Comparison of ENCODE assay signal across 32 mouse cellular contexts in genomic region chr5:134998359-134998758, GRCm38 (mm10). TPM values are rescaled to one million over a fixed set of nuclear protein-coding genes. Genes with fewer than 3 reads are reported as not detected.
DNase-seq lines count a peak whose midpoint lies in the region; ATAC-seq and TF ChIP-seq lines count a peak whose summit lies in the region.
"Had no signal": no experiment of that assay in that cellular context is flagged by ENCODE, and none has a peak within 500 bp of the region (broad histone marks: within the 10 kb centered on the region; RNA-seq: fewer than 3 reads in every experiment).

No protein-coding gene starts in this region.

- TF ChIP-seq CTCF in liver, adult 2 months (IDR thresholded peaks at IDR 0.05; ENCODE audit: low read depth, low read length), result no peak
- TF ChIP-seq CTCF in testis, adult 2 months (IDR thresholded peaks at IDR 0.05; ENCODE audit: control insufficient read depth, insufficient read depth, insufficient replicate concordance, low read depth, low read length), result no peak
- TF ChIP-seq CTCF in embryonic fibroblast, embryonic 13.5 days (IDR thresholded peaks at IDR 0.05; ENCODE audit: borderline replicate concordance, insufficient read depth, low read length), result no peak

- no peak overlapping the region for H3K4me3 ChIP-seq in liver, adult 2 months (ENCODE audit: insufficient read depth, low read depth, low read length)
- peak overlapping the region; percentile 81 for H3K4me3 ChIP-seq in testis, adult 2 months (ENCODE audit: control insufficient read depth, low read depth, low read length)
- no peak overlapping the region for H3K4me3 ChIP-seq in embryonic fibroblast, embryonic 13.5 days (ENCODE audit: insufficient read depth, low read length)
- H3K4me3 ChIP-seq in midbrain, embryonic 15.5 days, result no peak overlapping the region
- H3K4me3 ChIP-seq: forebrain, embryonic 12.5 days; left cerebral cortex, adult 2 months; midbrain, embryonic 10.5 days; stomach, embryonic 15.5 days had no signal

- no peak overlapping the region for H3K4me2 ChIP-seq in midbrain, embryonic 15.5 days
- H3K4me2 ChIP-seq: forebrain, embryonic 12.5 days; hindbrain, embryonic 14.5 days; stomach, embryonic 15.5 days had no signal

- no peak overlapping the region for H3K27ac ChIP-seq in liver, adult 2 months (replicated peaks; ENCODE audit: insufficient read depth, low read depth, low read length)
- no peak overlapping the region for H3K27ac ChIP-seq in testis, adult 2 months (ENCODE audit: control insufficient read depth, insufficient read depth, low read depth, low read length)
- 0 out of 2 replicates have a peak overlapping the region, but pooled peaks have one; percentile 22 for H3K27ac ChIP-seq in embryonic fibroblast, embryonic 13.5 days (ENCODE audit: insufficient read depth, low read length)
- no peak overlapping the region for H3K27ac ChIP-seq in midbrain, embryonic 15.5 days
- H3K27ac ChIP-seq: forebrain, embryonic 12.5 days; hindbrain, embryonic 14.5 days; left cerebral cortex, adult 2 months; liver, embryonic 14.5 days; midbrain, embryonic 10.5 days; stomach, embryonic 15.5 days had no signal

- H3K9me3 ChIP-seq in midbrain, embryonic 15.5 days, result no peaks in the 10 kb centered on the region
- H3K9me3 ChIP-seq: forebrain, embryonic 12.5 days; G1E; midbrain, embryonic 10.5 days; stomach, embryonic 15.5 days had no signal

- no peak overlapping the region for H3K9ac ChIP-seq in liver, adult 2 months (ENCODE audit: low read depth, low read length)
- H3K9ac ChIP-seq in midbrain, embryonic 15.5 days, result no peak overlapping the region
- H3K9ac ChIP-seq: forebrain, embryonic 12.5 days; hindbrain, embryonic 14.5 days; liver, embryonic 14.5 days; stomach, embryonic 15.5 days had no signal

- 47% methylated on average over 6 of the region's 6 CpGs for WGBS in liver, adult 2 months
- WGBS in midbrain, embryonic 15.5 days, result 78% methylated on average over 6 of the region's 6 CpGs

- H3K4me1 ChIP-seq in liver, adult 2 months (ENCODE audit: control insufficient read depth, insufficient read depth, low read length), result peaks cover 6% of the 10 kb centered on the region; the same call in 1 of the 2 replicates
- H3K4me1 ChIP-seq in testis, adult 2 months (ENCODE audit: control insufficient read depth, insufficient read depth, low read length), result peaks cover 15% of the 10 kb centered on the region
- H3K4me1 ChIP-seq in embryonic fibroblast, embryonic 13.5 days (ENCODE audit: control insufficient read depth, insufficient read depth, low read length), result peaks cover 3% of the 10 kb centered on the region; the same call in 1 of the 2 replicates
- H3K4me1 ChIP-seq in midbrain, embryonic 15.5 days, result peaks cover 10% of the 10 kb centered on the region

- DNase-seq in liver, adult 2 months (ENCODE audit: extremely low read depth, low read depth, low spot score), result peak; percentile 48
- no peak for DNase-seq in liver
- DNase-seq in testis, postnatal 10 days (ENCODE audit: low spot score), result no peak
- no peak for DNase-seq in right cerebral cortex, postnatal 25 days
- DNase-seq: adrenal gland, adult 8-10 months; B cell, adult 2 months; cerebellum, adult 11-12 months; cerebellum, postnatal 25 days; heart, postnatal 4 days; kidney, adult 8-10 months; kidney, postnatal 10 days; right cerebral cortex, postnatal 4 days; thymus, adult 2 months; thymus, postnatal 4 days had no signal

- no peak for TF ChIP-seq POLR2A in liver, adult 2 months (IDR thresholded peaks at IDR 0.05; ENCODE audit: extremely low read depth, insufficient read depth, low read length)
- TF ChIP-seq POLR2A in testis, adult 2 months (IDR thresholded peaks at IDR 0.05; ENCODE audit: control insufficient read depth, low read depth, low read length), result no peak
- no peak for TF ChIP-seq POLR2A in embryonic fibroblast, embryonic 13.5 days (IDR thresholded peaks at IDR 0.05; ENCODE audit: low read depth, low read length)

- H3K27me3 ChIP-seq in liver, adult 2 months (ENCODE audit: control insufficient read depth, insufficient read depth, low read length), result no peaks in the 10 kb centered on the region
- H3K27me3 ChIP-seq in testis, adult 2 months (ENCODE audit: control insufficient read depth, insufficient read depth, low read length), result no peaks in the 10 kb centered on the region
- H3K27me3 ChIP-seq in midbrain, embryonic 15.5 days (replicated peaks), result no peaks in the 10 kb centered on the region
- H3K27me3 ChIP-seq: forebrain, embryonic 12.5 days; stomach, embryonic 15.5 days had no signal

- no peak for ATAC-seq in midbrain, embryonic 15.5 days (replicated peaks)
- ATAC-seq: activated CD4-positive, CD25-positive, alpha-beta regulatory T cell, adult 4 months had no signal

- no peaks in the 10 kb centered on the region for H3K36me3 ChIP-seq in liver, adult 2 months (ENCODE audit: control insufficient read depth, insufficient read depth, low read length)
- no peaks in the 10 kb centered on the region for H3K36me3 ChIP-seq in testis, adult 2 months (ENCODE audit: control insufficient read depth, insufficient read depth, low read length)
- no peaks in the 10 kb centered on the region for H3K36me3 ChIP-seq in midbrain, embryonic 15.5 days (replicated peaks)
- H3K36me3 ChIP-seq: forebrain, embryonic 12.5 days; G1E; midbrain, embryonic 10.5 days; stomach, embryonic 15.5 days had no signal

- no peaks in the 10 kb centered on the region for H3K79me2 ChIP-seq in liver, adult 2 months (ENCODE audit: control insufficient read depth, insufficient read depth, low read length)

RNA-seq across cellular contexts. Expression of gene Abhd11, which starts 10.6 kb away (rescaled TPM):
- total RNA-seq in liver, adult 2 months (2014; rRNA removed), result 35.9 and 38.1 TPM in 2 replicates
- polyA plus RNA-seq in liver, adult 2 months (2012; rRNA removed), result 77.6 and 78.8 TPM in 2 replicates
- 102 and 108 TPM in 2 replicates for polyA plus RNA-seq in testis, adult 2 months (2012; rRNA removed)
- 19.1 and 20.7 TPM in 2 replicates for polyA plus RNA-seq in embryonic fibroblast, embryonic 13.5 days (2011; ENCODE audit: insufficient read length, low read depth, missing spikeins)
- polyA plus RNA-seq in midbrain, embryonic 15.5 days (2015; fragmentation: Nextera tagmentation; extraction: Ambion mirVana), result 68.4 and 70.1 TPM in 2 replicates

RNA-seq across cellular contexts. Expression of gene Cldn3, which starts 12.3 kb away (rescaled TPM):
- total RNA-seq in liver, adult 2 months (2014; rRNA removed), result 49.9 and 86.6 TPM in 2 replicates
- polyA plus RNA-seq in liver, adult 2 months (2012; rRNA removed), result 290 and 291 TPM in 2 replicates
- 8.7 and 19.7 TPM in 2 replicates for polyA plus RNA-seq in testis, adult 2 months (2012; rRNA removed)
- not detected in 2 replicates for polyA plus RNA-seq in embryonic fibroblast, embryonic 13.5 days (2011; ENCODE audit: insufficient read length, low read depth, missing spikeins)
- polyA plus RNA-seq in midbrain, embryonic 15.5 days (2015; fragmentation: Nextera tagmentation; extraction: Ambion mirVana), result 2.1 and 3.0 TPM in 2 replicates
- total RNA-seq: CH12.LX, G1E had no signal
- polyA plus RNA-seq: activated CD4-positive, CD25-positive, alpha-beta regulatory T cell, adult 4 months had no signal

RNA-seq across cellular contexts. Expression of gene Stx1a, which starts 24.9 kb away (rescaled TPM):
- 0.09 and 0.13 TPM in 2 replicates for total RNA-seq in liver, adult 2 months (2014; rRNA removed)
- 1.1 and 1.3 TPM in 2 replicates for polyA plus RNA-seq in liver, adult 2 months (2012; rRNA removed)
- 6.8 and 7.6 TPM in 2 replicates for polyA plus RNA-seq in testis, adult 2 months (2012; rRNA removed)
- 6.9 and 10.2 TPM in 2 replicates for polyA plus RNA-seq in embryonic fibroblast, embryonic 13.5 days (2011; ENCODE audit: insufficient read length, low read depth, missing spikeins)
- 156 and 157 TPM in 2 replicates for polyA plus RNA-seq in midbrain, embryonic 15.5 days (2015; fragmentation: Nextera tagmentation; extraction: Ambion mirVana)

RNA-seq across cellular contexts. Expression of gene Cldn4, which starts 51.6 kb away (rescaled TPM):
- 0.09 and 0.13 TPM in 2 replicates for total RNA-seq in liver, adult 2 months (2014; rRNA removed)
- polyA plus RNA-seq in liver, adult 2 months (2012; rRNA removed), result 0.09 and 0.36 TPM in 2 replicates
- 0.21 and 4.0 TPM in 2 replicates for polyA plus RNA-seq in testis, adult 2 months (2012; rRNA removed)
- not detected in 2 replicates for polyA plus RNA-seq in embryonic fibroblast, embryonic 13.5 days (2011; ENCODE audit: insufficient read length, low read depth, missing spikeins)
- not detected in 2 replicates for polyA plus RNA-seq in midbrain, embryonic 15.5 days (2015; fragmentation: Nextera tagmentation; extraction: Ambion mirVana)
- total RNA-seq: adrenal gland, adult 8-10 months; gastrocnemius, adult 18-20 months; gastrocnemius, postnatal 4 days; layer of hippocampus, postnatal 10 days; left cerebral cortex, adult 2 months; left cerebral cortex, postnatal 36 days had no signal
- polyA plus RNA-seq: activated CD4-positive, CD25-positive, alpha-beta regulatory T cell, adult 4 months; G1E; hindbrain, embryonic 14.5 days; midbrain, postnatal 0 days; neural tube, embryonic 14.5 days had no signal

Comparison
In these comparisons a context has a peak if more than half of its experiments do, and no peak if none do; other contexts are left out.
1. RNA of gene Cldn3, which starts 12.3 kb away (polyA plus RNA-seq): 290 to 291 TPM in liver, adult 2 months; 8.7 to 19.7 TPM in testis, adult 2 months, 2.1 to 3.0 TPM in midbrain, embryonic 15.5 days and not detected in embryonic fibroblast, embryonic 13.5 days; every median in the first group is over 10 times any median in the second.
2. RNA of gene Stx1a, which starts 24.9 kb away (polyA plus RNA-seq): 156 to 157 TPM in midbrain, embryonic 15.5 days; 6.9 to 10.2 TPM in embryonic fibroblast, embryonic 13.5 days, 6.8 to 7.6 TPM in testis, adult 2 months and 1.1 to 1.3 TPM in liver, adult 2 months; every median in the first group is over 10 times any median in the second.